Mouse (Mus musculus) small intestine, adult 2 months (tissue): ENCODE results near the gene Gzmn.

ENCODE experiments used
- CTCF ChIP-seq: fragments of 200-500 bp; IDR thresholded peaks from 2 replicates; pipeline ENCODE4 v1.5.1; 2012; ENCODE audit warnings: low read depth, mild to moderate bottlenecking, control low read depth, inconsistent platforms, low read length, moderate library complexity, mixed read lengths; ENCODE audit not compliant: insufficient replicate concordance, insufficient read length; ENCODE audit errors: extremely low read depth
- POLR2A ChIP-seq: fragments of 200-500 bp; IDR thresholded peaks from 2 replicates; pipeline ENCODE4 v1.6.1; 2012; ENCODE audit warnings: low read depth, mild to moderate bottlenecking, control low read depth, inconsistent platforms, low read length, moderate library complexity

DNA sequence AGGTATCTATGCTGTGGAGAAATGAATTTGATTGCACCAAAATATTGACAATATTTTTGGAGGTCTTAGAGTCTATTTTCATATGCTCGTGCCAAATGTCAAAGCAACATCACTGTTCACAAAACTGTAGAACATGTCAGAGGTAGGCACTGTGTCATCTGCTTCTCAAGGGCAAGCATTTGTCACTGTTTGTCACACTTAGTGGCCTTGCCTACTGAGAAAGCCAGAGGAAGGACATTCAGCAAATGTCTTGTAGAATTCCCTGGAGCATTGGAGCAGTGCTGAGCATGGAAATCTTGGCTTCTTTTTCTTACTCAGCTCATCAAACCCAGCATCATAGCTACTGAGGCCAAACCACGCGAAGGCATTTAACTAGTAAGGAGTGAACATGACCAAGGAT is 50.9 kb downstream of the Gzmn start:
- no peak for TF ChIP-seq CTCF
- no peak for TF ChIP-seq POLR2A
